Mouse (Mus musculus) right cerebral cortex, postnatal 36 days (tissue): ENCODE results near the gene March9.
A peak's percentile ranks its signal among the peaks of the same experiment; 100 is the strongest.

Source experiments
- DNase-seq, 2 experiments: peaks; one replicate each; pipeline ENCODE4 v3.0.0; 2022; ENCODE audit warnings: low spot score in 2 of 2, mixed read lengths in 1 of 2

March9 gene

DNA sequence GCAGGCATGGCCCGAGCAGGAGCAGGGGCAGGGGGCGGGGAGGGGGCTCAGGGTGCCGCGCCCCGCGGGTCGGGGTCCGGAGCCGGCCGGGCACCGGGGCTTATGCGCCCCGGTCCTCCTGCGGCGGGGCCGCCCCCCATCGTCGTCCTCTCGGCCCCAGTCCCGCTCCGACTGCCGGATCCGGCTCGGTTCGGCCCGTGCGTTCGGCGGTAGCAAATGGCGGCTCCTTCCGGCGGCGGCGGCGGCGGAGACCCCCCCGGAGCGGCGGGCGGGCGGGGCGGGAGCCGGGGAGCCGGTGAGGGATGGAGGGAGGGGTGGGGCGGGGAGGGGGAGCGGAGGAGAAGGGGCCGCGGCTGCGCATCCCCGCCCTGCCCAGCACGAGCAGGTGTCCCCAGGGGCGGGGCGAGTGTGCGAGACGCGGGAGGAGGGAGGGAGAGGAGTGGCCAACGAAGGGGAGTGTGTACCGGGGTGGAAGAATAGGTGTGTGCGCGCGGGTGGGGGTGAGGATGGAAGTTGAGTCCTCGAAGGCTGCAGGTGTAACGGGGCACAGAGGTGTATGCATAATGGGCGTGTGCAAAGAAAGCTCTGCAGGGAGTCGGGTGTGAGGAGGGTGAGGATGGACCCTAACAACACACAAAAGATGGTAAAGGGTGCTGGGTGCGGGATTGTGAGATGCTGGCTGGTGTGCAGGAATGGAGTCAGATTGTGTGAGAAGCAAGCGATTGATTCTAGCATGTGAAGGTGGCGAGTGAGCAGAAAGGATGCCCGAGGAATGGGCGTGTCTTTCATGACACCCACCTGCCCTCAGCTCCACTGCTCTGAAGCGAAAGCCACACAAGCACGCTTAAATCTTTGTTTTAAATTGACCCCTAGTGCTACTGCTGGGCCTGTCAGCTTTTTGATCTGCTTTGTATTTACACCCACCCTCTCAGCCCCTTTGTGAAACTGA lies at the start of gene March9:
Gene March9, minus strand, starts transcription at position 217 of the 949 bp plus-strand sequence.
- peak in 1 of 2 experiments; percentile 79 for DNase-seq

DNA sequence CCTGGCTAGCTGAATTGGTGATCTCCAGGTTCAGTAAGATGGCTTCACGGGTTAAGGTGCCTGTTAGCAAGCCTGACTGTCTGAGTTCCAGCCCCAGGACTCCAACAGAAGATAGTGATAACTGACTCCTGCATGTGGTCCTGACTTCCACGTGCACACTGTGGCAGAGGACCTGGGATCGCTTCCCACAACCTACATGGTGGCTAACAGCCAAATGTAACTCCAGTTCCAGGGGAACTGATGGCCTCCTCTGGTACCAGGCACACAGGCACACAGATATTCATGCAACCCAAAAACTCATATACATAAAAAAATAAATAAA lies 48.2 kb upstream of the March9 start:
- no peak for DNase-seq

DNA sequence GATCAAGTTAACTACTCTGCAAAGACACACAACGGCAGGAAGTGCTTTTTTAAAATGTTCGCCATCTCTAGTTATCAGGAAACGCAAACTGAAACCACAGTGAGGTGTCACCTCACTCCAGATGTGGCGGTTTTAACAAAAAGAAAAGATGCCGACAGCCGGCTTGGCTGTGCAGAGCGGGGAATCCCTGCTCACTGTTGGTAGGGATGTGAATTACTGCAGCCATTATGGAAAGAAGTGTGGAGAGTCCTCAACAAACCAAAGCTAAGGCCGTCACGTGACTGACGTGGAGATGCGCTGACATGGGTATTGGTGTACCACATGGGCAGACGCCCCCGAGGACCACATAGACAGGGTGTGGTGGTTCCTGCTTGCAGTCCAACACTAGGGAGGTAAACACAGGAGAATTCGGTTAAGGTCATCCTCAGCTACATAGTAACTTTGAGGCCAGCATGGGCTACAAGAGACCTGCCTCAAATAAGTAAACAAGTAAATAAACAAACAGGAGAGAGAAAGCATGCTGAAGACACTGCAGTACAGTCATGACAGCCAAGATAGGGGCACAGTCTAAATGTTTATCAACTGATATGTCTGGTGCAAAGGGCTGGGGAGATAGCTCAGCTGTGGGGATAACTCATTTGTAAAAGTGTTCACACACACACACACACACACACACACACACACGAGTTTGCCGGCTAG lies 47.7 kb upstream of the March9 start:
- no peak for DNase-seq

DNA sequence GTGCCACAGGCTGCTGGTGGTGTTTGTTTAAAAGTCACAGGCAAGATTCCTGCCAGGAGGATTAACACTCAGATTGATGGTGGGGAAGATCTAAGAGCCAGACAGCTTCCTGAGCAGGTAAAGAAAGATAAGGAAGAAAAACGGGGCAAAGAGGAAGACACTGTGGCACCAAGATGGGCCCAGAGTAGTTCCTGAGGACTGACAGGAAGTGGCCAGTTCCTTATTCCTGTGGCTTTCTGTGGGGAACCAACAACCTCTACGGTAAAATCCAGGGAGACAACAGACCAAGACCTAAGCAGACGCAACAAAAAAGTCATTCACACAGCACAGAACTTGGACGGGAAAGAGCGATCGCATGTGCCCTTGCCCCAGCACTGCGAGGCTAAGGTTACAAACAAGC lies 43.6 kb upstream of the March9 start:
- DNase-seq: no peak

DNA sequence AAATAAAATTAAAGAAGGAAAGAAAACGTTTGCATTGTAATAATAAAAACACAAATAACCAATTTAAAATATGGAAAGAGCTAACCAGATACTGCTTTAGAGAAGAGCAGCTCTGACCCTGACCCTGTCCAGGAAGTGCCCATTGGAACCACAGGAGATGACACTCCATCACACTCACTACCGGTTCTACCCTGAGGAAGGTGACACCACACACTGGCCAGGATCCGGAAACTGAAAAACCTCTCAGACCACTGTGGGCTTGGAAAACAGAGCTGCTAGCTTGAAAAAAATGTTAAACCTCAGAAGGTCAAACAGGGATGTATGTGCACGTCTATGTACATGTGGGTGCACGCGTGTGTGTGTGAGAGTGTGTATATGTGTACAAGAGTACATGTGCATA lies 41.2 kb upstream of the March9 start:
- no peak for DNase-seq

DNA sequence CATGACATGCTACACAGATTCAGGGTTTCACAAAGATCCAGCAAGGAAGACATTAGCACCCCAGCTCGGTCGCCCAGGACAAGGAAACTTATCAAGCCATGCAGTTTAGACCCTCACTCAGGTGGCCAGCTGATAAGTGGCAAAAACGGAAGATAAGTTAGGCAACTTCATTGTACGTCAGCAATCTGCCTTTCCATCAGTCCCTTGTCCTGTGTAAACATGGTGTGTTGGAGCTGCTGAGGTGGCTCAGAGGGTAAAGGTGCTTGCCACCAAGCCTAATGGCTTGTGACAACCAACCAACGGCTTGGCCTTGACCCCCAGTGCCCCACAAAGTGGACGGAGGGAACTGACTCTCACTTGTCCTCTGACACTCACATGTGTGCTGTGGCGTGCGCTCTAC lies 40.4 kb upstream of the March9 start:
- no peak for DNase-seq

DNA sequence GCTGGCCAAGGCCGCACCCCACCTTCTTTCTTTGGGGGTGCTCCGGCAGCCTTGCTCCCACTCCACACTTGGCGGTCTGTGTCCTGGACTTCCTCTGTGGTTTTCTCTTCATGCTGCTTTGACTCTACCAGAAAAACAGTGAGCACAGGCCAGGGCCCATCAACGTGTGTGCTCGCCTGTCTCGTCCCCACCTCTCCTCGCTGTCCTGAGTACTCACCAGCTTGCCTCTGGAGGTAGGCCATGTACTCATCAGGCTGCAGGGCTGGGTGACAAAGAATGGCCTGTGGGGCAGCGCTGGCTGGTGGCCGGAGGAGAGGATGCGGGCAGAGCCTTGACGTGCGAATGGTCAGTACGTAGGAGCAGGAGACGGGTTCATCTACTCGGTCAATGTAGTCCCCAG lies 39.9 kb upstream of the March9 start:
- DNase-seq: no peak

DNA sequence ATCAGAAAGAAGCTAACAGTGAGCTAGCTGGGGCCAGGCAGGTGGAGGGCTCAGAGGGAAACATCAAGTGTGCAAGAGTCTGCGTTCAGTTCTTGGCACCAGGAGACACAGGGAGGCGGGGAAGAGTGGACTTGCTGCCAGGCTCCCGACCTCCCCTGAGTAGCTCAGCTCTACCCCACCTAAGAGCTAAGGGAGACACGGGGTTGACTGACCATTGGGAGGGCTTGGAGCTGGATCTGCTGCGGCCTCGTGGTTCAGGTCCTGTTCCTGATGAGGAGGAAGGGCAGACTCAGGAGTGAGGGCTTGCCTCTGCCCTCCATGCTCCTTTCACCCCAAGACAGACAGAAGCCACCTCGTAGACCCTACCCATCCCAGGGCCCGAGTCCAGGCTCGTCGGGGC lies 39.2 kb upstream of the March9 start:
- no peak for DNase-seq

DNA sequence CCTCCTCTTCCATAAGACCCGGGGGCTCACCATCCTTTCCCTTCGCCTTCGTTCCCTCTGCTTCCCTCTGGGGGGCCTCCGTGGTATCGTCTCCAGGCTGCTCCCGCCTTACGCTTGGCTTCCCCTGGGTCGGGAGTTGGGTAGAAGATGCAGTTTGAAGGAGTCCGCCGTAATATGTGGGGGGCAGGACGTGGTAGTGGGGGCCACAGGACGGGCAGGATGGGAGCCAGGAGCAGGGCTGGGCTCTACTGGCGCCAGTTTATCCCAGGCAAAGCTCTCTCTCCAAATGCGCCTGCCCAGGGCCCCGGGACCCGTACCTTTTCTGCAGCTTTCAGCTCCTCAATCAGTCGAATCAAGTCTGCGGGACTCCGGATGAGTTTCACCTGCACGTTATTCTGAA lies 38.5 kb upstream of the March9 start:
- DNase-seq: no peak

DNA sequence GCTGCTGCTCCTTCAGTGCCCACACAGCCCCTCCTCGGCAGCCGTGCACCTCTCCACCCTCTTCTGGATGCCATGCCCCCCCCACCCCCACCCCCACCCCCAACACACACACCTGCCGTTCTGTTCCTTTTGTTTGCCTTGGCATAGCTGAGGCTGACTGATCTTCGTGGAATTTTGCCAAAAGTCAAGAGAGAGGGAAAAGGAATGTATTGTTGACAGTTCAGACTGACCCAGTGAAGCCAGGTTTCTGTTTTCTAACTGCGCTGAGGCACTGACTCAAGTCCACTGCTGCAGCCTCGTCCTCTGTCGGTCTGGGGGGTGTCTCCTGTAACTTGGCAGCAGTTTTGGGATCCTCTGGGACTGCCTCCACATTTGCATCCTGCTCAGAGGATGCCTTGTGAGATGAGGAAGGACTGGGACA lies 34.4 kb upstream of the March9 start:
- no peak for DNase-seq

DNA sequence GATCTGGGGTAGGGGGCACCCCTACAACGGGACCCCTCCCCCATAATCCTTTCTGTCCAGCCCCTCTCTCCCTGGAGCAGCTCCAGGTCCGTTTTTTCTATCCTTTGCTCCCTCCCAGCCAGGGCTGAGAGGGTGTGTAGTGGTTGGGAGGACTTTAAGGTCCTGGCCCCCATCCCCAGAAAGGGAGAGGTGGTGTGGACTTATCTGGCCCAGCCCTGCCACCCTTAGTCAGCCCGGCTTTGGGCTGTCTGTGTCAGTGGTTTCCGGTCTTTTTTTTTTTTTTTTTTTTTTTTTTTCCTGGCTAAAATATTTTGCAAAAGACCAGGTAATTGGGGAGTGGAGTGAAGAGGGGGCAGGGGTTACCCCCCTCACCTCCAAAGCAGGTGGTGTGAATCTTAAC lies 32.8 kb upstream of the March9 start:
- DNase-seq: no peak

DNA sequence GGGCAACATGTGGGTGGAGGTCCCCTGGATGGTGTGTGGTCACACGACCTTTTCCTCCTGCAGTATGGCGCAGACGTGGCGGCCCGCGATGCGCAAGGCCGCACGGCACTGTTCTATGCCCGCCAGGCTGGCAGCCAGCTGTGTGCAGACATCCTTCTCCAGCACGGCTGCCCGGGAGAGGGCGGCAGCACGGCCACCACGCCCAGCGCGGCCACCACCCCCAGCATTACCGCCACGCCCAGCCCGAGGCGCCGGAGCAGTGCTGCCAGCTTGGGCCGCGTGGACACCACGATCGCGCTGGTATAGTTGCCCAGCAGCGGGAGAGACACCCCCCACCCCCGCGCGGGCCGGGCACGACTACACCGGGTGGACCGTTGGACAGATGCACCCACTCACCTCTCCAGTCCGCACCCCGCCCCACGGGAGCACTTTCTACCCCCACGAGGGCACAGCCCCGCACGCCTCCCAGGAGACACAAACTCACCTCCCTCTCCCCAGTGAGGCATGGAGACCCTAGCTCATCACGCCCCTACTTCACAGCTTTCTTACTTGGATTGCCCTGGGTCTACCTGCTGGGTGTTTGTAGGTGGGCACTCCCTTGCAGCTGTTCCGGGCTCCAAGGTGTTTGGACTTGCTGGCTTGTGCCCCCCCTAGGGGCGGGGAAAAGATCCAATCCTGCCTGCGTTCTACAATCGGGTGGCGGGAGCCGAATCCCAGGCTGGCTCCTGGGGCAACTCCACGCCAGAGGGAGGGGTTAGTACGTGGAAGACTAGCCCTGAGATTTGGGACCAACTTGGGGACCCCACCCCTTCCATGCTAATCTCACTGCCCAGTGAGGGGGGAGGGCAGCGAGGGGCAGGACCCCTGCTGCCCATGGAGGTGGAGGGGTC lies 31.8 kb upstream of the March9 start:
- no peak for DNase-seq

DNA sequence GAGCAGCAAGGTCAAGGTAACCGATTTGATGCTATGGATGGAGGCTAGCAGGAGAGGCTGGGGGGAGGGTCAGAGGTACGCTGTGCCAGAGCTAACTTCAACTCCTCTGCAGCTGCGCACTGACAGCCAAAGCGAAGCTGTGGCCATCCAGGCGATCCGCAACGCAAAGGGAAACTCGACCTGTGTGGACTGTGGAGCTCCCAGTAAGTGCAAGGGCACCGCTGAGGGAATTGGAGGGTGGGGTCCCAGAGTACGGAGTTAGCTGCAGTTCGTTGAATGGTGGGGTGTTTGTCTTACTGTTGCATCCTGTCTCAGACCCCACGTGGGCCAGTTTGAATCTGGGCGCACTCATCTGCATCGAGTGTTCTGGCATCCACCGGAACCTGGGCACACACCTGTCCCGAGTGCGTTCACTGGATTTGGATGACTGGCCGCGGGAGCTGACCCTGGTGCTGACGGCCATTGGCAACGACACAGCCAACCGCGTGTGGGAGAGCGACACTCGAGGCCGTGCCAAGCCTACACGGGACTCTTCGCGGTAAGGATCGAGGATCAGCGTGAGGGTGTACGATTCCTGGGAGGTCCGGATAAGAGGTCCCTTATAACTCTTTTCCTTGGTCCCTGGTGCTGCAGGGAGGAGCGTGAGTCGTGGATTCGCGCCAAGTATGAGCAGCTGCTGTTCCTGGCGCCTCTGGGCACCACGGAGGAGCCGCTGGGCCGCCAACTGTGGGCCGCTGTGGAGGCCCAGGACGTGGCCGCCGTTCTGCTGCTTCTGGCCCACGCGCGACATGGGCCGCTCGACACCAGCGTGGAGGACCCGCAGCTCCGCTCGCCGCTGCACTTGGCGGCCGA lies 30.8 kb upstream of the March9 start:
- DNase-seq: no peak

DNA sequence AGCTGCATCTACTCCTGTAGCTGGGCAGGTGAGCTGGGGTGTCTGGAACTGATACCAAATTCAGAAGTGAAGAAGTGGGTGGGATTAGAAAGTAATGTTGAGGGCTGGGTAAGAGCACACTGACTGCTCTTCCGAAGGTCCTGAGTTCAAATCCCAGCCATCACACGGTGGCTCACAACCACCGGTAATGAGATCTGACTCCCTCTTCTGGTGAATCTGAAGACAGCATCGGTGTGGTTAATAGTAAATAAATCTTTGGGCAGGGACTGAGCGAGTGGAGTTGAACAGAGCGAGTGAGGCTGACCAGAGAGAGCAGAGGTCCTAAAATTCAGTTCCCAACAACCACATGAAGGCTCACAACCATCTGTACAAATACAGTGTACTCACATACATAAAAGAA lies 25.6 kb upstream of the March9 start:
- DNase-seq: no peak

DNA sequence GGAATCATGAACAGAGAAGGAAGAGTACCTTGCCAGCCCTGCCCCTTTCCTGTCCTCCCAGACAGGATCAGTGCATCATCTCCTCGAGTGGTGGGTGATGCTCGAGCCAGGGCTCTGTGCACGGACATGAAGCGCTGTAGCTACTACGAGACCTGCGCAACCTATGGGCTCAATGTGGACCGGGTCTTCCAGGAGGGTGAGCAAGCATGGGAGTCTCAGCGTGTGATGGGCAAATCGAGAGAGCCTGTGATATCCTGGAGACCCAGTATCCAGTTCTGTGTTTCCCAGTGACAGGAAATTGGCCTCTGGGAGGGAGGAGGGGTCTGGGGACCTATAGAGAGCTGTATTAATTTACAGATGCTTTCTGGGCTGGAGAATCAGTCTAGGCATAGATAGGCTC lies 25.1 kb upstream of the March9 start:
- DNase-seq: no peak

DNA sequence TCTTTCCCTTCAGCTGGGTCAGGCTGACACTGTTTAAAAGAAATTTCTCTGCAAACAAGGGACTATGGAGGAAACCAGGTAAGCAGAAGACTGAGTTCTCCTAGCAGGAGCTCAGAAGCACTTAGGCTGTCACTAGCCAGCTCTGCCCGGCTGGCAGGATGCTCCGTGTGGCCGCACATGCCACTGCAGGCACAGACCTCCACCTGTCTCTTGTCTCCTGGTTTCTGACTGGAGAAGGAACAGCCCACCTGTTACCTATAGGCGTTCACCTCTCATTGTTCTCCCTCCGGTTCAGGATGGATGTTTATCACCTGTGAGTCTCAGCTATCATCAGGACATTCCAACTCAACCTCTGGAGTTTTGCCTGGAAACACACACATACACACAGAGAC lies 23.9 kb upstream of the March9 start:
- DNase-seq: no peak

DNA sequence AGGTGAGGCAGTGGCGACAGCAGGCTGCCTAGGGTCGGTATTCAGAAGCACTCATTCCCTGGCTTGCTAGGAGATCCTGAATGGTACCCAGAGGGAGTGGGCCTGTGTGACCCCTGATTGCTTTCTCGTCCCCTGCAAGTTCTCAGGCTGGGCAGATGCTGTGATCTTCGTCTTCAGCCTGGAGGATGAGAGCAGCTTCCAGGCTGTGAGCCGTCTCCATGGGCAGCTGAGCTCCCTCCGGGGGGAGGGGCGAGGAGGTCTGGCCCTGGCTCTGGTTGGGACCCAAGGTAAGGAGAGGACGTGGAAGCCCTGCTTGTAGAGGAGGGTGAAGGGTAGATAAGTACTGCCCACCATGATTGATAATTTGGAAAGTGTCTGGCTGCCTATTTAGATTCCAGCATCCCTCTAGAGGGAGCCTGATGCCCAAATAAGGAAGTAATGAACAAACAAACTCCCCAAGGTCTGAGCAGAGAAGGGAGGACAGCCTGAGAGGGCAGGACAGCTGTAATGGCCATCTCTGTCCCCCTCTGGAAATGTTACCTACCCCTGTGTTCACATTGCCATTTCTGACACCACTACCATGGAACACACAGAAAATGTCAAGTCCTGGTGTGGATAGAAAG lies 23.4 kb upstream of the March9 start:
- no peak for DNase-seq

DNA sequence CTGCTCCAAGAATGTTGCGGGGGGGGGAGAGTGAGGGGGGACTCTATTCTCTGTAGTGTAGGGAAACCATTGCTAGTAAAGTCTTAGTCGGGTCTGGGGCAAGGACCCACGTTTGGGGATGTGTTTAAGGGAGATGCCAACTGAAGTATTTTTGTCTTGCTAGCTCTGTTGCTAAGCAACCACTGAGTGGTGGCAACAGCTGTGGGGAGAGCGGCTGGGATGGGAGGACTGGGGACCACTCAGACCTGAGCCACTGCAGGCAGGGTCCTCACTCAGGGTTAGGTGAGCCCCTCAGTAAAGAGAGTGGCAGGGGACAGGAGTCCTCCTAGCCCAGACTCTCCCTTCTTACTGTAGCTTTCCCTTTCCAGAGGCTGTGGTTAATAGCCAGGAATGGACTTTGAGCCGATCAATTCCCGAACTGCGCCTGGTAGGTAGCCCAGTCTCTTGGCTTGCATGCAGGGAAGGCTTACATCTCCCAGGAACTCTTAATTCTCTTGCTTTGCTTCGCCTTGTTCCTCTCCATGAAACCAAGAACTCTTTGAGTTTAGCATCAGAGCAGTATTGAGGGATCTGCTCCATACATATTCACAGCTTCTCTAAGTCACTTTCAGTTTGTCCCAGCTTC lies 22.1 kb upstream of the March9 start:
- no peak for DNase-seq

DNA sequence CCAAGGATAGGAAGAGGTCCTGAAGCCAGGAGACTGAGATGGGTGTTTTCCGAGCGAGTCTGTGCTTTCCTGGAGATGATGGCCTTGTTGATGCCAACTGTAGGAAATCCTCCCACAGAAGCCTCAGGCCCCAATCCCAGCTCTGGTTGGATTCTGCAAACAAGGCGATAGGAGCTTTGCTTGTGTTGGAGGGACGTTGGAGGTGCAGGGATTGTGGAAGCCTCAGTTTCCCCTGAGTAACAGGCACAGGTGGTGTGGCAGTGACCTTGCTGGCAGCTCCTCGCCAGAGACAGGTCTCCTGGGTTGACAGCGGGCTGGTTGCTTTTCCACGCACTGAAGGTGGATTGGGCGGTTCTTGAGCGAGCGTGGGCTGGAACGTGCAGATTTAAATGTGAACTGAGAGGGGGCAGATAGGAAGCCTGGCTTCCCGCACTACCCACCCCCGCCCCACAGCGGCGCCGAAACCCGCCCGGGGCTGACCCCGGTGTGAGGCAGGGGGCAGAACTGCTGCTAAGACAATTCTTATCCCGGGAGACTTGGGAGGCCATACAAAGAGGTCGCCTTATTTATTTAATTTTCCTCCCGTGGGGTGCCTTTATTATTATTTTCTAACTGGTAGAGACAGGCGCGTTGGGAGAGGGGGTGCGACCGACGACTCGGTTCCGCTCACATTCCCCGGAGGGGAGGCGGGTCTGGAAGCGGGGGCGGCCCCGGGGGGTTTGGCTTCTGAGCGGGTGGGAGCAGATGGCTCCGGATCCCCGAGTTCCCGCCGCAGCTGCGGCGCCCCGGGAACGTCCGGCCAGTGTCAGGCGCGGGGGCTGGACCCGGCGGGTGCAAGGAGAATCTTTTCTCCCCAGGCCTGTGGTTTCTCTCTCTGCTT lies 21.2 kb upstream of the March9 start:
- DNase-seq: no peak
